Mouse (Mus musculus): ENCODE measurements around the gene Tmem256.

DNA sequence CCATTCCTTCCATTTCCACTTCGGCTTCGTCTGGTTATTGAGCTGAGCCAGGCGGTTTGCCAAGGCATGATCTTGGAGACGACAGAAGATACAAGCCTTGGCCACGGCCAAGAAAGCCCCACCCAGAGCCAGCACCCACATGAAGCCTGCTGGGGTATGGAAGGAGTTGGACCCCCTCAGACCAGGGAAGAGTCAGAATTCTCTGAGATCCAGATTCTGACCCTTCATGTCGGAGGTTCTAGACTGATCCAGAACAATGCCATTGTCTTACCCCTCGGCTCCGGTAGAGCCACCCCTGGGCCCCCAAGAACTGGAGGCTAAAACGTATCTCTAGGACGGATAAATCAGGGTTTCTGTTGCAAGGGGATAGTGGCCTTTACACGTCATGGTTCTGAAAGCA, 39.6 kb downstream of the Tmem256 start, which contains the start of gene Tmem95:
- no peak for TF ChIP-seq CTCF (IDR thresholded peaks at IDR 0.05; ENCODE audit: low read depth, low read length)
- no peak for TF ChIP-seq POLR2A (IDR thresholded peaks at IDR 0.05; ENCODE audit: extremely low read depth, insufficient read depth, low read length)
